Mouse (Mus musculus) liver, postnatal 0 days (tissue): ENCODE data around the gene Ldah.

ENCODE experiments used
- CTCF ChIP-seq: sonication (generic); IDR thresholded peaks from 2 replicates; pipeline ENCODE4 v1.5.1; 2016; ENCODE audit warnings: antibody characterized with exemption, low read depth
- EP300 ChIP-seq: IDR thresholded peaks from 2 replicates; pipeline ENCODE4 v1.6.1; 2016; ENCODE audit warnings: antibody characterized with exemption, low read depth, mild to moderate bottlenecking

GRCm38 (mm10) chr12:8306432-8306831 is 98.5 kb downstream of the Ldah start:
- TF ChIP-seq CTCF (peak; percentile 95), EP300 (no peak)
